Mouse (Mus musculus) lung, embryonic 15.5 days (tissue): ENCODE data around the gene Abca2. TPM values are rescaled to one million over a fixed set of nuclear protein-coding genes. Genes with fewer than 3 reads are reported as not detected.
"Not testable (repeated sequence)": the region's sequence is repeated elsewhere in the genome, so short reads cannot be mapped to it uniquely, and the experiment has no call there.

Experiments
- ATAC-seq: fragments of 200-750 bp; cut with Nextera tagmentation; 2 replicates; pipeline ENCODE4 v1.8.0; 2017; ENCODE audit warnings: moderate number of reproducible peaks, borderline replicate concordance; ENCODE audit not compliant: low FRiP score, low TSS enrichment; ENCODE audit errors: extremely low read depth
- H3K27ac ChIP-seq: fragments of 300-500 bp; sonication (generic); 2 replicates; pipeline ENCODE4 v1.5.1; 2015; ENCODE audit warnings: moderate library complexity, mild to moderate bottlenecking, inconsistent platforms
- H3K27me3 ChIP-seq: fragments of 300-500 bp; sonication (generic); 2 replicates; pipeline ENCODE4 v1.6.1; 2015; ENCODE audit warnings: inconsistent platforms
- H3K36me3 ChIP-seq: fragments of 300-500 bp; sonication (generic); 2 replicates; pipeline ENCODE4 v1.6.1; 2015; ENCODE audit warnings: inconsistent platforms
- H3K4me1 ChIP-seq: fragments of 300-500 bp; sonication (generic); 2 replicates; pipeline ENCODE4 v1.6.1; 2015; ENCODE audit warnings: inconsistent platforms
- H3K4me2 ChIP-seq: fragments of 300-500 bp; sonication (generic); 2 replicates; pipeline ENCODE4 v1.6.1; 2015; ENCODE audit warnings: inconsistent platforms, mild to moderate bottlenecking, moderate library complexity
- H3K4me3 ChIP-seq: fragments of 300-500 bp; sonication (generic); 2 replicates; pipeline ENCODE4 v1.5.1; 2015; ENCODE audit warnings: mild to moderate bottlenecking, inconsistent platforms
- H3K9ac ChIP-seq: fragments of 300-500 bp; sonication (generic); 2 replicates; pipeline ENCODE4 v1.6.1; 2015; ENCODE audit warnings: inconsistent platforms
- H3K9me3 ChIP-seq: fragments of 300-500 bp; sonication (generic); 2 replicates; pipeline ENCODE4 v1.6.1; 2016; ENCODE audit warnings: inconsistent platforms
- WGBS: fragments of 180-500 bp; shearing (Covaris S2); methylation state at CpG from one replicate; pipeline ENCODE4 v1.1.7; 2015; 5-methylcytosine and 5-hydroxymethylcytosine counted together
- polyA plus RNA-seq: library from polyadenylated mRNA; unstranded; fragments of >200 nt; fragmentation: Nextera tagmentation; extraction: Ambion mirVana; gene quantifications from 2 replicates; pipeline ENCODE4 v1.2.1, GENCODE M21; 2015

The Abca2 gene
- polyA plus RNA-seq, 1 experiment from 2014 or later = 4.5 TPM

DNA sequence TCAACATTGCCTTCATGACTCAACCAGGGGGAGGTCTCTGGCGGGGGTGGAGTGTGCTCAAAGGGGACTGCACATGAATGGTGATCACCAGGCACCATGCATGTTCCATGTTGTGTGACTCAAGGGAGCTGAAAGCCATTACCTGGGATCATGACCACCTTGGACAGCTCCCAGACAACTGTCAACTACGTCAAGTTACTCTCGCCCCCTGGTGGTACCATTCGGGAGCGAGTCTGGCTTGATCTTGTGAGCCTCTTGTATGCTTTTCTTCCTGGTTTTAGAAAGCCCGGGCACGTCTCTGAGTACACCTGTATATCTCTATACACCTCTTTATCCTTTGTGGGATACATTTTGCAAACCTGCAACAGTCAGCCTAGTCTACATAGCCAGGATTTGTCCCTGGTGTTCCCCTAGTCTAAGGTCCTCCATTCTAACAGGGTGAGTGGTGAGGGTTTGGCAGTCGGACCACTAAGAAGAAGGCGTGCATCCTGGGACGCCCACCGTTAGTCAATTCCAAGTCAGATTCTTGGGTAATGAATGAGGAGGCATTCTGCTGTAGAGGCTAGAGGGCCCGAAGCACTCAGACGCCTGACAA is 26.0 kb upstream of the Abca2 start:
- H3K4me2 ChIP-seq = peak overlapping the region; percentile 79
- peak overlapping the region; percentile 54 for H3K4me3 ChIP-seq
- H3K9ac ChIP-seq = peak overlapping the region; percentile 38; the same call in 1 of the 2 replicates
- no peak for ATAC-seq
- H3K36me3 ChIP-seq = no peaks in the 10 kb centered on the region
- H3K9me3 ChIP-seq = no peaks in the 10 kb centered on the region
- H3K4me1 ChIP-seq = peaks cover 4% of the 10 kb centered on the region; the same call in 1 of the 2 replicates
- peaks cover 82% of the 10 kb centered on the region for H3K27me3 ChIP-seq
- no peak overlapping the region for H3K27ac ChIP-seq
- 1% methylated on average over 13 of the region's 13 CpGs for WGBS

DNA sequence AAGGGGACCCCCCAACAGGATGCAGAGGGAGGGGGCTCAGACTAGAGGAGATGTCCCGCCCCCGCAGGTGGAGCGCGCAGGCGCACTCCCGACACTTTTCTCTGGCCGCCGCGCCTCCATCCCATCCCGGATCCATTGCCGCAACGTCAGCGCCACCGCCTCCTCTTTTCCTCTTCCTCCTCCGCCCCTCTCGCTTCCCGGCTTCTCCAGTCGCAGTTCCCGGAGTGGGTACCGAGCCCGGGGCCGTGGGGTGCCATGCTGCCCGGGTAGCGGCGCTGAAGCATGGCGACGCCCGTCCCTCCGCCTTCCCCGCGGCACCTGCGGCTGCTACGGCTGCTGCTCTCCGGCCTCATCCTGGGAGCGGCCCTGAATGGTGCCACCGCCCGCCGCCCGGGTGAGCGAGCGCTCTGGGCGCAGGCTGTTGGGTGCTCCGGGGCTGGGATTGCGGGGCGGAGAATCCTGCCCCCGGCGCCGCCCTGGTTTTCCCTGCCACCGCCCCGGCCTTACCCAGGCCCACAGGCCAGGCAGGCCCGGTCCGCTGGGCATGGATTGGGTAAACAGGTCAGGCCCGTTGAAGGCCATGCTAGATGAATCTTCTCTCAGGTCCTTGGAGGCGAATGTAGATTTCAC is 25.4 kb upstream of the Abca2 start:
- peak overlapping the region; percentile 38 for H3K9ac ChIP-seq
- H3K27me3 ChIP-seq = peaks cover 76% of the 10 kb centered on the region
- H3K4me1 ChIP-seq = peaks cover 4% of the 10 kb centered on the region; the same call in 1 of the 2 replicates
- peak overlapping the region; percentile 54 for H3K4me3 ChIP-seq
- no peaks in the 10 kb centered on the region for H3K36me3 ChIP-seq
- no peak overlapping the region for H3K27ac ChIP-seq
- peak; percentile 43; the same call in 1 of the 2 replicates for ATAC-seq
- WGBS = 2% methylated on average over 51 of the region's 54 CpGs
- H3K4me2 ChIP-seq = peak overlapping the region; percentile 79
- H3K9me3 ChIP-seq = no peaks in the 10 kb centered on the region

DNA sequence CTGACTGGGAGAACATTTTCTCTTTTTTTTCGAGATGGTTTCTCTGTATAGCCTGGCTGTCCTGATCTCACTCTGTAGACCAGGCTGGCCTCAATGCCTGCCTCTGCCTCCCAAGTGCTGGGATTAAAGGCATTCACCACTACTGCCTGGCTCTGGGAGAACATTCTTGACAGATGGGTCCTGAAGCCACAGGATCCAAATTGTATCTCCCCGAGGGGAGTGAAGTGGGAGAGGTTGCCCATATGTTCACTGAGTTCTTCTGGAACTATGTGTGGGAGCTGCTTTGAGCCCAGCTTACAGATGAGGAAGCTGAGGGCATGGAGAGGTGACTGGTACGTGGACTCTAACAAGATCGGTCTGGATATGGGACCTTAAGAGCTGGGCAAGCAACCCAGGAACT is 24.5 kb upstream of the Abca2 start:
- Histone ChIP-seq H3K9ac (no peak overlapping the region), H3K36me3 (no peaks in the 10 kb centered on the region), H3K27me3 (peaks cover 68% of the 10 kb centered on the region), H3K27ac (no peak overlapping the region), H3K4me3 (no peak overlapping the region), H3K9me3 (no peaks in the 10 kb centered on the region), H3K4me2 (peak overlapping the region; percentile 79; the same call in 1 of the 2 replicates), H3K4me1 (peaks cover 4% of the 10 kb centered on the region; the same call in 1 of the 2 replicates)
- ATAC-seq = no peak
- 79% methylated on average over 4 of the region's 4 CpGs for whole genome bisulfite sequencing

DNA sequence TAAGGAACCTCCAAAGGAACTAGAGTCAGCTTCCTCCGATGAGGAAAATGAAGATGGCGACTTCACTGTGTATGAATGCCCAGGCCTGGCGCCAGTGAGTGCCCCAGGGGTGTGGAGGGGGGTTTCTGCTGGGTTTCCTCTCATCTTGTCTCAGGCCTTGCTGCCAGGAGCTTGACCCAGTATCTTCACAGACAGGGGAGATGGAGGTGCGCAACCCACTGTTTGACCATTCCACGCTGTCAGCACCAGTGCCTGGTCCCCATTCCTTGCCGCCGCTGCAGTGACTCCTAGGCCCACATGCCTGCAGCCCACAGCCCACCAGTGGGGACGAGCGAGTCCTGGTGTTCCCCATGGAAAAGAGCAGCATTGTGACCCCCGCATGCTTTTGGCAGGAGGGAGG is 19.6 kb upstream of the Abca2 start:
- no peaks in the 10 kb centered on the region for H3K9me3 ChIP-seq
- no peak overlapping the region for H3K9ac ChIP-seq
- H3K4me1 ChIP-seq = no peaks in the 10 kb centered on the region
- H3K27ac ChIP-seq = no peak overlapping the region
- ATAC-seq = no peak
- peaks cover 19% of the 10 kb centered on the region for H3K27me3 ChIP-seq
- H3K4me2 ChIP-seq = no peak overlapping the region
- no peaks in the 10 kb centered on the region for H3K36me3 ChIP-seq
- H3K4me3 ChIP-seq = no peak overlapping the region
- 74% methylated on average over 10 of the region's 10 CpGs for WGBS

DNA sequence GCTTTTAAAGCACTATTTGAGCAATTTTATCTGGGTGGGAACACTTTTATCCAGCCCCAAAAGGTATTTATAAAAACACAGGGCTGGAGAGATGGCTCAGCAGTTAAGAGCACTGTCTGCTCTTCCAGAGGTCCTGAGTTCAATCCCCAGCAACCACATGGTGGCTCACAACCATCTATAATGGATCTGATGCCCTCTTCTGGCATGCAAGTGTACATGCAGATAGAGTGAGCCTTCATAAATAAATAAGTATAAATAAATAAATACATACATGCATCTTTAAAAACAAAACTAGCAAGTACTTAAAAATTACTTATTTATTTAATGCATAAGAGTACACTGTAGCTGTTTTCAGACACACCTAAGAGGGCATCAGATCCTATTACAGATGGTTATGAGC is 15.1 kb upstream of the Abca2 start:
- not testable (repeated sequence) for H3K36me3 ChIP-seq, H3K4me3 ChIP-seq, H3K4me1 ChIP-seq, H3K4me2 ChIP-seq, ATAC-seq, H3K27ac ChIP-seq, H3K9ac ChIP-seq, H3K9me3 ChIP-seq, H3K27me3 ChIP-seq

DNA sequence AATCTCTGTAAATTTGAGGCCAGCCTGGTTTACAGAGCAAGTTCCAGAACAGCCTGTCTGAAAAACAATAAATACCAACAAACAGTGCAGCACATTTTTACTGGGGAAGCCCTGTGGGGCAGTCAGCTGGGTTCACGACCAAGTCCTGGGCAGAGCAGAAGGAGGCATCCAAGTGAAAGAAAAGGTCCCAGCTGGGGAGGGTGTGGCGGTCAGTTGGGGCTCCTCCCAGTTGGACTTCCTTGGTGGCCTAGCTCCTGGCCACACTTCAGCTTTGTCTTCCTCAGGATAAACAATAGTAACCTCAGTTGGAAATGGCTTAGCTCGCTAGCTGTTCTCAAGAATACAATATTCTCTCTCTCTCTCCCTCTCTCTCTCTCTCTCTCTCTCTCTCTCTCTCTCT is 11.1 kb upstream of the Abca2 start:
- Histone ChIP-seq H3K9me3 (no peaks in the 10 kb centered on the region), H3K4me2 (no peak overlapping the region), H3K36me3 (no peaks in the 10 kb centered on the region), H3K9ac (no peak overlapping the region), H3K27me3 (peaks cover 2% of the 10 kb centered on the region; the same call in 1 of the 2 replicates), H3K4me1 (no peaks in the 10 kb centered on the region), H3K4me3 (no peak overlapping the region), H3K27ac (no peak overlapping the region)
- ATAC-seq = no peak
- 25% methylated on average over 3 of the region's 3 CpGs for WGBS

DNA sequence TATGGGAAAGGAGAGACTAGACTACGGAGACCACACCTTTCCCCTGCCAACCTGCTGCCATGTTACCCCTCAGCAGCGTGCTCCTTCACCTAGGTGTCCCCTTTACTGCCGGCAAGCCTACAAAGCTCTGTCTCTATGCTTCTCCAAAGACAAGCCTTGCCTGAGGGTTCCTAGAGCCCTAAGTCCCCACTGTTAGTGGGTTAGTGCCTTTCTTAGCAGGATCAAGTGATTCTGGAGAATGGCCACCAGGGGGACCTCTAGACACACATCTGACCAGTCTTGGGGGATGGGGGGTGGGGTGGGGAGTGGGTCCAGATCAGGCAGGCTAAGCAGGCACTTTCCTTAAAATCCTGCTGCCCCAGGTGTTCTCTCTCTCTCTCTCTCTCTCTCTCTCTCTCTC is 6.6 kb upstream of the Abca2 start:
- Histone ChIP-seq H3K27me3 (peaks cover 39% of the 10 kb centered on the region), H3K36me3 (no peaks in the 10 kb centered on the region), H3K4me3 (no peak overlapping the region), H3K9ac (no peak overlapping the region), H3K4me1 (no peaks in the 10 kb centered on the region), H3K9me3 (no peaks in the 10 kb centered on the region), H3K4me2 (no peak overlapping the region), H3K27ac (no peak overlapping the region)
- ATAC-seq = no peak
- WGBS = 24% methylated on average over 3 of the region's 3 CpGs

DNA sequence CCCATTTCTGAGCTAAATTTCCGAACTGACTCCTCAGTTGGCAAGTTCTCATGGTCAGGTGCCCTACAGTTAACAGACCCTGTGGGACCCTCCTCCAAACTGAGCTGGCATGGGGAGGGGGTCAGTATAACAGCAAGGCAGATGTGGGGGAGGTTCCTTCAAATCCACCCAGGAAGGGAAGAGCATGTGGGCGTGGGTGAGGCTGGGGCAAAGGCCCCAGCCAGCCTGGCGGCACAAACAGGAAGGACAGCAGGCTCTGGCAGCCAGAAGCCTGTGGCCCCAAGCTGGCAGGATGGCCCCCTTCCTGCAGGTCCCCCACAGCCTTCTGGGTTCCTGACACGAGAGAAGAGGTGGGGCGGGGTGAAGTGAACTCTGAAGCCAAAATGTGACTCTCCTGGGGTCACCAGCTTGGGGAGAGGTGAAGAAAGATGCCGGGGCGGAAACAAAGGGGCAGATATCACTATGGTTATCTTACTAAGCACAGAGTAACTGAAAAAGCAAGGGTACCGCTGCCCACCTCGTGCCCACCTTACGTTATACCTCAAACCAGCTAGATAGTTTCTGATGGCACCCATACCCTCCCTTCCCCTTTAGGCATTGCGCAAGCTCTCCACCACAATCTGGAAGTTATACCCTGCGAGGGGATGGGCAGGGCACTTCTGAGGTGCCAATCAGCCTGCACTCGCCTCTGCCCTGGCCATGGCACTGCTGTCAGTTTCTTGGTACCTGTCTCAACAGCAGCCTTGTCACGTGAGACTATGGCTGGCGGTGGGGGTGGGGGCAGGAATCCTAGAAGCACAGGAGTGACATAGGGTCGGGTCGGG is 5.7 kb upstream of the Abca2 start, which contains the start of gene Fut7:
Gene Fut7 (plus strand): TSS at position 681 of the 824 bp plus-strand sequence.
- H3K27ac ChIP-seq = no peak within 1 kb of the TSS
- H3K36me3 ChIP-seq = no peaks in the 10 kb centered on the region
- 53% methylated on average over 17 of the region's 17 CpGs for WGBS
- H3K9me3 ChIP-seq = no peaks in the 10 kb centered on the region
- peaks cover 39% of the 10 kb centered on the region for H3K27me3 ChIP-seq
- H3K9ac ChIP-seq = no peak within 1 kb of the TSS
- H3K4me1 ChIP-seq = no peaks in the 10 kb centered on the region
- peak; percentile 13; the same call in 1 of the 2 replicates for ATAC-seq
- H3K4me2 ChIP-seq = no peak within 1 kb of the TSS
- H3K4me3 ChIP-seq = no peak within 1 kb of the TSS

DNA sequence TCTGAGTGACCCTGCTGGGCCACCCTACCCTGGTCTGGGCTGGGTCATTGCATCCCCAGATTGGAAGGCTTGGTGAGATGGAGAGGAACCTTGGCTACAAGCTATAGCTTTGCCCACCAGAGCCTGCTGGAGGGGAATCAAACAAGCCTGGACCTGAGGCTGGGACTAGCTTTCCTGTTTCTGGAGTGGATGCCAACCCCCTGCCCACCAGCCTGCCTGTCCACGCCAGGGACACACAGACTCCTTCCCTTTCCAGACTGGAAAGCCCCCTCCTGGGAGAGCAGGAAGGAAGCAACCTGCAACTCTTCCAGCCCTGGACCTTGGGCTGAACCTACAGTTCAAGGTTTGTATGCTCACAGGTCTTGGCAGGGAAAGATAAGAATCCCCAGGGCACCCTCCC is 4.9 kb upstream of the Abca2 start:
- H3K27ac ChIP-seq = no peak overlapping the region
- H3K9me3 ChIP-seq = no peaks in the 10 kb centered on the region
- peaks cover 39% of the 10 kb centered on the region for H3K27me3 ChIP-seq
- H3K4me1 ChIP-seq = no peaks in the 10 kb centered on the region
- no peaks in the 10 kb centered on the region for H3K36me3 ChIP-seq
- no peak overlapping the region for H3K9ac ChIP-seq
- H3K4me3 ChIP-seq = no peak overlapping the region
- no peak overlapping the region for H3K4me2 ChIP-seq
- ATAC-seq = no peak
- 14% methylated on average over 1 of the region's 1 CpGs for WGBS

DNA sequence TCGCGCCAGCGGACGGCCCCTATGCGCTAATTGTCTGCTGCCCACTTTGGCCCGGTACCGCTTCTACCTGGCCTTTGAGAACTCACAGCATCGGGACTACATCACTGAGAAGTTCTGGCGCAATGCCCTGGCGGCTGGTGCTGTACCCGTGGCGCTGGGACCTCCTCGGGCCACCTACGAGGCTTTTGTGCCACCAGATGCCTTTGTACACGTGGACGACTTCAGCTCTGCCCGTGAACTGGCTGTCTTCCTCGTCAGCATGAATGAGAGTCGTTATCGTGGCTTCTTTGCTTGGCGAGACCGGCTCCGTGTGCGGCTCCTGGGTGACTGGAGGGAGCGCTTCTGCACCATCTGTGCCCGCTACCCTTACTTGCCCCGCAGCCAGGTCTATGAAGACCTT is 3.0 kb upstream of the Abca2 start:
- Histone ChIP-seq H3K4me2 (no peak overlapping the region), H3K9me3 (no peaks in the 10 kb centered on the region), H3K27ac (no peak overlapping the region), H3K4me1 (0 out of 2 replicates have a peak, but pooled peaks cover 3% of the 10 kb centered on the region), H3K9ac (no peak overlapping the region), H3K36me3 (no peaks in the 10 kb centered on the region), H3K27me3 (peaks cover 51% of the 10 kb centered on the region), H3K4me3 (no peak overlapping the region)
- WGBS = 42% methylated on average over 27 of the region's 27 CpGs
- no peak for ATAC-seq

DNA sequence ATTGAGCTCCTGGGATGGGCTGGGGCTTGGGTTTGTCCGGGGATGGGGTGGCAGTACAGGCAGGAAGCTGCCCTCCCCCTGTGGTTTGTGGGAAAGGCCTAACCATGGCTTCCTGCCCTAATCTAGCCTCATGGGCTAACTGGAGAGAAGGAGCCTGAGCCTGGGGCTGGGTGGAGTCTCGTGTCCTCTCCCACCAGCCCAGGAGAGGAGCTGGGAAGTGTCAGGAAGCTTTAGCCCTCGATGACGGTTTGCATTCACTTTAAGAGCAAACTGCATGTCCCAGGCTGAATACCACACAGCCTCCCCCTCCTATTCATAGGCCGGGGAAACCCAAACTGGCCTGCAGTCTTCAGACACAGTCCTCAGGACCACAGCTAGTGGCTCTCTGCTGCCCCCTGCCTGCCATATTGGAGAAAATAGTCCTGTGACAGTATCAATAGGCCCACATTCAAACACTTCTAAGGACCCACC is 1.7 kb upstream of the Abca2 start:
- ATAC-seq = no peak
- H3K36me3 ChIP-seq = no peaks in the 10 kb centered on the region
- WGBS = 31% methylated on average over 5 of the region's 5 CpGs
- H3K4me1 ChIP-seq = 0 out of 2 replicates have a peak, but pooled peaks cover 3% of the 10 kb centered on the region
- no peak overlapping the region for H3K9ac ChIP-seq
- H3K27me3 ChIP-seq = peaks cover 51% of the 10 kb centered on the region
- no peak overlapping the region for H3K27ac ChIP-seq
- H3K4me3 ChIP-seq = no peak overlapping the region
- H3K4me2 ChIP-seq = no peak overlapping the region
- H3K9me3 ChIP-seq = no peaks in the 10 kb centered on the region

DNA sequence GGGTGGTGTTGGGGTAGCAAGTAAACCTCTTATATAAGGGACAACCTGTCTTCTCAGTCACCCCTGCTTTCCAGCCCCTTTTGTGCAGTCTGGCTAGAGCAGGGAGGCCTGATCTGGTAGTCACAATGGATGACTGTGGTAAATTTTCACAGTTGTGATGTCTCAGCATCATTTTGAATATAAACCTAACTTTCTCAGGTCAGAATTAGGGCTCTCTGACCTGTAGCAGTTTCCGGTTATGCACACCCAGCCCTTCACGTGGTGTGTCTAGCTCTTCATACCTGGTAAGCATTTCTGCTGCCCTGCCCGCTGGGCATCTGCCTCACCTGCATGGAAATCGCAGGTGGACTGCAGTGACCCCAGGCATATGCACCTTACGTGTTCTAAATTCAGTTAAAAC is 1.2 kb upstream of the Abca2 start:
- no peak overlapping the region for H3K4me3 ChIP-seq
- peaks cover 51% of the 10 kb centered on the region for H3K27me3 ChIP-seq
- H3K36me3 ChIP-seq = no peaks in the 10 kb centered on the region
- no peaks in the 10 kb centered on the region for H3K9me3 ChIP-seq
- no peak overlapping the region for H3K4me2 ChIP-seq
- 77% methylated on average over 5 of the region's 5 CpGs for WGBS
- no peak overlapping the region for H3K27ac ChIP-seq
- H3K4me1 ChIP-seq = 0 out of 2 replicates have a peak, but pooled peaks cover 3% of the 10 kb centered on the region
- H3K9ac ChIP-seq = no peak overlapping the region
- no peak for ATAC-seq
